Mouse (Mus musculus) lung, postnatal 36 days (tissue): ENCODE measurements around the gene Man2b1.
"Not testable (repeated sequence)": the region's sequence is repeated elsewhere in the genome, so short reads cannot be mapped to it uniquely, and the experiment has no call there.

Experiments
- DNase-seq: peaks from one replicate; pipeline ENCODE4 v3.0.0; 2022; ENCODE audit warnings: mixed read lengths

Gene Man2b1

DNA sequence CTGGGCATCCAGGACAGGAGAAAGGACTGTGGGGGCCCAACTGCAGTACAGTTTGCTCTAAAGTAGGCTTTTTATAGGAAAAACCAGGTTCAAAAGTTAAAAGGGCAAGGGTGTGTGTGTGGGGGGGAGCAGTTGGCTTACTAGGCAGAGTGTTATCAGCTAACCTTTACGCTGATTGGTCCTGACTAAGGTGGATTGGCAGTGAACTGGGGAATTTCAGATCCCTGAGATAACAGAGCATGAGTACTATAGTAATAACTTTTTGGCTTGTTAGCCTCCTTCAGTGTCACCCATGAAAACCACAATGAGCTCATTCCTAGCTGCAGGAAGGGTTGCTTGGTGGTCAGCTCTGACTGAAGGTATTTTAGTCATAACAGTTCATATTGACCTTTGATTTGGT lies 49.3 kb downstream of the Man2b1 start:
- no peak for DNase-seq

DNA sequence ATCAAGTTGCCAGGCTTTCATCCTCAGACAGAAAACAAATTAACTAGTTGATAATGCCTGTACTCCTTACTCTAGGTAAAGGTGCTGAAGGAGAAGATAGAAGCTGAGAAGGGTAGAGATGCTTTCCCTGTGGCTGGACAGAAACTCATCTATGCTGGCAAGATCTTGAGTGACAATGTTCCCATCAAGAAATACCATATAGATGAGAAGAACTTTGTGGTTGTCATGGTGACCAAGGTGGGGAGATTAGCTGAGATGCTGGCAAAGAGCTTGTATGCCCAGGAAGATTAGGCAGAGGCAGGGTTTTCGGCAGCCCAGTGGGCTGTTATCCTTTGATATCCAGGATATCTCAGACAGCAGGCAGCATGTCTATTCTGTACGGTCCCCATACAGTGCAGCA lies 52.6 kb downstream of the Man2b1 start:
- DNase-seq, result not testable (repeated sequence)

DNA sequence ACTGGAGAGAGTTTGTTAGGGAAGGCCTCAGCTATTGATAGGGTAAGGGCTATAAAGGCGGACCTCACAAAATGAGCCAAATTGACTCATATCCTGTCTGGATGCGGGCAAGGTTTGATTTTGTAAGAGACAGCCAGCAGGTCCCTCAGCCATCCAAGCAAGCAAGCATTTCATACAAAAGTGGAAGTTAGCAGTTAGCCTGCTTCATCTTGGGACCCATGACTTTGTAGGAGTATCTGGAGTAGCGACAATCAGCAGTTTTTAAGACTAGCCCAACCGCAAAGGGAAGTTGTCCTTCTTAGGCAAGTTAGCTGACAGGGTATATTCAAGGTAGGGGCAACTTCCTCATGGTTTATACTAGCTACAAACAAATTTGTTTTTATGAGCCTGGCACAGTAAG lies 59.4 kb downstream of the Man2b1 start:
- DNase-seq, result peak; percentile 42
